Mouse (Mus musculus) T-helper 17 cell (primary cell): ENCODE results near the gene Nt5c3b.

ENCODE experiments used
- in situ Hi-C, 2 experiments: fragments of 300-600 bp; cut with MboI, MseI; formaldehyde crosslinking; loops; 1 replicate in 1 of 2; 2 replicates in 1 of 2; pipeline ENCODE4 v1.15.1; 2025; ENCODE audit warnings: high pct_unique_total_duplicates in 2 of 2

Nt5c3b gene

GRCm38 (mm10) chr11:100379311-100379710, 62.3 kb downstream of the Nt5c3b start:
- in situ Hi-C loops: no loop called here

GRCm38 (mm10) chr11:100378446-100378845, 63.2 kb downstream of the Nt5c3b start:
- in situ Hi-C loops: no loop called here

DNA sequence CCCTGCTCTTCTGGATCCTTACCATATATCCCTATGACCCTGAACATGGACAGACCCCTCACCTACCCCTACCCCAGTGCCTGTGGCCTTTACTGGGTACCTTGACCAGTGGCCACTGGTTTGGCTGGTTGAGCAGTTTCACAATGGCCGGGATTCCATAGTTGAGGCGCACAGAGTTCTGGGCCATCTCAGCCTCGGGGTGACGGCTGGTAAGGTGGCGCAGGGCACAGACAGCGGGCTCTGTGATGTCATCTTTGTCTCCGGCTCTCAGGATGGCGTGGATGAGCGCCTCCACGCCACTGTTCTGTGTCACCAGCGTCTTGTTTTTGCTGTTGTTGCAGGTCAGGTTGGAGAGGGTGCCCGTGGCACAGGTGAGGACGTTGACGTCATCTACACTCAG, 63.6 kb downstream of the Nt5c3b start:
- in situ Hi-C loops: no loop called here

DNA sequence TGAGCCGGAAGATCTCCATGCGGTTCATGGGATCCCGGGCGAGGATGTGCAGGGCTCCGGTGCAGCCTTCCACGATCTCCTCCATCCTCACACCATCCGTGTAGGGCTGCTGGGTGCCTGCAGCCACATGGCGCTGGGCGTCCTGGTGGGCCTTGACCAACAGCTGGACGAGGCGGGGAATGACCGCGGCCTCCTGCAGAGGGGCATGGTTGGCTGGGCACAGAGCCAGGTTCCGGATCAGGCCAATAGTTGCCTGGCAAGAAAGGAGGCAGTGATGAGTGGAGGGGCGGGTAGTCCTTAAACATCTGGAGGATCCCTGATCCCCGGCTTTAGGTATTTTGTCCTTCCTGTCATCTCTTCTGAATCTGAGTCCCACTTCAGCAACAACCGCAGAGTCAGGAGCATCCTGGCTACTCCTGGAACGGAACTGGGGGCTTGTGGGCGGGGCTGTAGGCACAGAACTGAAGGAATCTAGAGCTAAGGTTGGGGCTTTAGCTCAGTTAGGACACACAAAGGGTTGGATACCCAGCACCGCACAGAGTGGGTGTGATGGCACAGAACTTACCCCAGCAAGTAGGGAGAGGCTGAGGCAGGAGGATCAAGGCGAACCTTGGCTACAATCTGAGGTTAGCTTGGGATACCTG, 64.7 kb downstream of the Nt5c3b start:
- in situ Hi-C loops: no loop called here

DNA sequence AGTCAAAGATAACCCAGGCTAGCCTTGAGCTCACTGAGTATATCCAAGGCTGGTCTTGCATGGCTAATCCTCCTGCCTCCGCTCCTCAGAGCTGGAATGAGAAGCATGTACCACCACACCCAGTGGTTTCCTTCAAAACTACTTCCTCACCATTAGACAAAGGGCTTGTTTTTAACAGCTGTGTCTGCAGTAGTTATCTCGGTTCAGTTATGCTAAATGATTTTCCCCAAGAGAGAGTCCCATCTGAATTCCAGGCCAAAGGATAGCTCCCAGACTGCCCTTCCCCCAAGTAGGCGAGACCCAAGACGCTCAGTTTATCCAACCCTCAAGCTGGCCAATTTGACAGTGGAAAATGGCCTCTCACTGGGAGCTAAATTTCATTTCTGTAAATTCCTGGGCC, 65.6 kb downstream of the Nt5c3b start:
- in situ Hi-C loops: no loop called here

DNA sequence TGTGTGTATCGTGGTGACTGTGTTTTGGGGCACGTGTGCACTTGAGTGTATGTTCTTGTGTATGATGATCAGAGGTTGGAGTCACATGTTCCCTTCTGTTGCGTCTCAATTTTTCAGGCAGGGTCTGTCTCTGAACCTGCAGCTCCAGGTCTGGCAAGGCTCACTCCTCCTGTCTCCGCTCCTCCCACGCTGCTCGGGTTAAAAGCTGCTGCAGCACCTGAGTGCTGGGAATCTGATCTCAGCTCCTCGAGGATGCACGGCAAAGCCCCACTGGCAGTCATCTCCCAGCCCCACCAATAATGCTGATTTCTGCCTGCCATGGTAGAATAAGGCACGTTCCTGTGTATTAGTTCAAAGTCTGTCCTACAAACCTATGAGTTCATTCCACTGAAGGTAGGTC, 66.5 kb downstream of the Nt5c3b start:
- in situ Hi-C loops: no loop called here
